Mouse (Mus musculus): ENCODE results near the gene Zfp518a. TPM values are rescaled to one million over a fixed set of nuclear protein-coding genes. Genes with fewer than 3 reads are reported as not detected.

Zfp518a gene
- polyA plus RNA-seq, 2 experiments from 2014 or later = 13.0 to 15.9 TPM

Other genes with a start within 250 kb of the Zfp518a start
- gene Cc2d2b, start 146.0 kb upstream of the Zfp518a start, polyA plus RNA-seq (2017; shearing (Covaris generic)) = under 1 TPM; 0.47 to 0.93 TPM
- 1 to 10 TPM; 4.1 to 5.5 TPM for gene Ccnj, start 63.4 kb upstream of the Zfp518a start, polyA plus RNA-seq (2017; shearing (Covaris generic))
- 1 to 10 TPM in 1 of 2 experiments, not detected in 1; 3.3 TPM for gene Blnk, start 99.8 kb downstream of the Zfp518a start, polyA plus RNA-seq (2017; shearing (Covaris generic))
- under 1 TPM; 0.54 to 0.66 TPM for gene Dntt, start 134.6 kb downstream of the Zfp518a start, polyA plus RNA-seq (2017; shearing (Covaris generic))
- gene Opalin, start 182.4 kb downstream of the Zfp518a start, polyA plus RNA-seq (2017; shearing (Covaris generic)) = not detected

Measured in CD4-positive, CD25-positive, alpha-beta regulatory T cell, adult 4 months (primary cell).